Mouse (Mus musculus) inflammation-experienced regulatory T-cells, adult 16 weeks (primary cell): Measurements from ENCODE around the gene Prpf18. TPM values are rescaled to one million over a fixed set of nuclear protein-coding genes. Genes with fewer than 3 reads are reported as not detected.

Experiments used
- polyA plus RNA-seq: library from polyadenylated mRNA; unstranded; fragments of 100-300 nt; shearing (Covaris generic); gene quantifications from one replicate; pipeline ENCODE4 v1.2.1, GENCODE M21; 2017

Prpf18 gene
- 88.7 TPM for polyA plus RNA-seq

GRCm38 (mm10) chr2:4651500-4652285 is at the start of gene Prpf18:
Prpf18 (minus strand) TSS chr2:4652113.

Other genes starting within 250 kb of the Prpf18 start
- not detected for gene Bend7, start 65.7 kb upstream of the Prpf18 start, polyA plus RNA-seq
- 30.4 TPM for gene Sephs1, start 229.5 kb upstream of the Prpf18 start, polyA plus RNA-seq